ENCODE assay signal across 12 mouse cellular contexts in the genomic region with DNA sequence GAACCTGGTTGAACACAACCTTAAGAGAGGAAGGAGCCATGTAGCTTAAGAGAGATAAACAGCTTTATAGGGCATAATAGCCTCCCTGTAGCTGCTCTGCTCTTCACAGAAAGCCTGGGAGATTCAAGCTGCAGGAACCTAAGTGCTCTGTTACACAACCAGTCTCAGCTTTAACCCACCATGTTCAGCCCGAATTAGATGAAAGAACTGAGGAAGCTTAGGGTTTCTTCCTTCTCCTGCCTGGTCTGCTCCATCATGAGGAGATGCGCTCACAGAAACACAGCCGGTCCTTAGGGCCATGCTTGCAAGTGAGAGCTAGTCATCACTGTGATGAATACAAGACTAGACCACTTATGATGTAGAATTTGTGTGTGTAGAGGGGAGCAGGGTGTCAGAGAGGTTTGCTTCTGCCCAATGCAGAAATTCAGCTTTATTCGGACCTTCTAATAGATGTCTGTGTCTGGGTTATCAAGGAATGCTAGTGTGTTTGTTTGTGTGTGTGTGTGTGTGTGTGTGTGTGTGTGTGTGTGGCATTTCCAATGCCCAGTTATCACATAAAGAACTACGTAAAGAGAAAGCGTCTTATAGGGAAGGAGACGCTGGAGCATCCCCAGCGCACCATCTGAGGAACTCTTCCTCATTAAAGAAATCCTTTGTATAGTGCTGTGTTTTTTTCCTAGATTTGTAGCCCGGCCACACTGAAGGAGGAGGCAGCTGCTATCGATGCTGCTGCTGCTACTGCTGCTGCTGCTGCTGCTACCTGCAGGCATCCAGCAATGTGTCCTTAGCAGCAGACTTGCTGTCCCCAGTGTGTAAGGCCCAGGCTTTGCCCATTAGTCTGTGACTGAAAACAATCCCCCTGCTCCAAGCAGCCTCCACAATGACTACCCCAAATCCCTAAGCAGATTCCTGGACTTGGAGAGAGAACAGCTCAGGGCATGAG. TPM values are rescaled to one million over a fixed set of nuclear protein-coding genes. Genes with fewer than 3 reads are reported as not detected.
DNase-seq lines count a peak whose midpoint lies in the region; ATAC-seq and TF ChIP-seq lines count a peak whose summit lies in the region.
"Had no signal": no experiment of that assay in that cellular context is flagged by ENCODE, and none has a peak within 500 bp of the region (broad histone marks: within the 10 kb centered on the region; RNA-seq: fewer than 3 reads in every experiment).

No protein-coding gene starts in this region.

- intact Hi-C loops in heart, postnatal 25 days (cut with DNase I) = loop anchor here (5.0 kb wide), 2 partner anchors 639 to 734 kb away; a partner anchor contains a TSS

- no peaks in the 10 kb centered on the region for H3K9me3 ChIP-seq in heart, embryonic 13.5 days
- no peaks in the 10 kb centered on the region for H3K9me3 ChIP-seq in midbrain, embryonic 10.5 days (replicated peaks)
- no peaks in the 10 kb centered on the region for H3K9me3 ChIP-seq in midbrain, postnatal 0 days (ENCODE audit: low read length)
- no peaks in the 10 kb centered on the region for H3K9me3 ChIP-seq in midbrain, embryonic 11.5 days (ENCODE audit: control insufficient read depth, low read length)
- H3K9me3 ChIP-seq: liver, embryonic 13.5 days had no signal

- no peak for DNase-seq in heart, postnatal 25 days (ENCODE audit: low spot score)
- DNase-seq in midbrain, embryonic 10.5 days (ENCODE audit: low spot score) = peak; percentile 60
- no peak for DNase-seq in midbrain, postnatal 0 days (ENCODE audit: low spot score)
- DNase-seq in midbrain, embryonic 11.5 days (ENCODE audit: low spot score, missing footprints) = peak; percentile 95
- DNase-seq in thymus, adult 2 months = no peak
- DNase-seq in lung, postnatal 14 days = no peak
- DNase-seq: liver, embryonic 13.5 days had no signal

- 55% methylated on average over 10 of the region's 10 CpGs for WGBS in heart, embryonic 13.5 days
- WGBS in midbrain, embryonic 10.5 days = 24% methylated on average over 10 of the region's 10 CpGs
- 52% methylated on average over 10 of the region's 10 CpGs for whole genome bisulfite sequencing in midbrain, postnatal 0 days
- 19% methylated on average over 10 of the region's 10 CpGs for WGBS in midbrain, embryonic 11.5 days
- 91% methylated on average over 10 of the region's 10 CpGs for WGBS in thymus, adult 2 months

- no peaks in the 10 kb centered on the region for H3K36me3 ChIP-seq in heart, embryonic 13.5 days
- no peaks in the 10 kb centered on the region for H3K36me3 ChIP-seq in midbrain, embryonic 10.5 days
- H3K36me3 ChIP-seq in midbrain, postnatal 0 days (ENCODE audit: insufficient read depth, low read length) = no peaks in the 10 kb centered on the region
- H3K36me3 ChIP-seq in midbrain, embryonic 11.5 days (ENCODE audit: control insufficient read depth, insufficient read depth, low read length) = no peaks in the 10 kb centered on the region
- H3K36me3 ChIP-seq in thymus, adult 2 months (ENCODE audit: control insufficient read depth, insufficient read depth, low read length) = no peaks in the 10 kb centered on the region
- H3K36me3 ChIP-seq: liver, embryonic 13.5 days had no signal

- peaks cover 48% of the 10 kb centered on the region for H3K4me1 ChIP-seq in heart, embryonic 13.5 days
- H3K4me1 ChIP-seq in midbrain, embryonic 10.5 days = peaks cover 91% of the 10 kb centered on the region
- peaks cover 10% of the 10 kb centered on the region; the same call in 1 of the 2 replicates for H3K4me1 ChIP-seq in midbrain, postnatal 0 days (ENCODE audit: insufficient read depth, low read length)
- H3K4me1 ChIP-seq in midbrain, embryonic 11.5 days (ENCODE audit: control insufficient read depth, insufficient read depth, low read length) = peaks cover 48% of the 10 kb centered on the region
- peaks cover 4% of the 10 kb centered on the region; the same call in 1 of the 2 replicates for H3K4me1 ChIP-seq in thymus, adult 2 months (replicated peaks; ENCODE audit: control insufficient read depth, insufficient read depth, low read length)

- H3K9ac ChIP-seq in heart, embryonic 13.5 days = 0 out of 2 replicates have a peak overlapping the region, but pooled peaks have one; percentile 19
- no peak overlapping the region for H3K9ac ChIP-seq in midbrain, postnatal 0 days (replicated peaks; ENCODE audit: low read length, poor library complexity, severe bottlenecking)
- peak overlapping the region; percentile 98 for H3K9ac ChIP-seq in midbrain, embryonic 11.5 days (ENCODE audit: low read length)
- H3K9ac ChIP-seq: liver, embryonic 13.5 days had no signal

- H3K4me3 ChIP-seq in heart, embryonic 13.5 days = no peak overlapping the region
- H3K4me3 ChIP-seq in midbrain, embryonic 10.5 days = peak overlapping the region; percentile 86
- H3K4me3 ChIP-seq in midbrain, postnatal 0 days (ENCODE audit: low read depth, low read length) = no peak overlapping the region
- peak overlapping the region; percentile 6; the same call in 1 of the 2 replicates for H3K4me3 ChIP-seq in midbrain, embryonic 11.5 days (ENCODE audit: low read depth, low read length)
- H3K4me3 ChIP-seq in thymus, adult 2 months (ENCODE audit: control insufficient read depth, insufficient read depth, low read length) = no peak overlapping the region
- H3K4me3 ChIP-seq: liver, embryonic 13.5 days had no signal

- TF ChIP-seq CTCF in midbrain, postnatal 0 days (IDR thresholded peaks at IDR 0.05) = no peak
- no peak for TF ChIP-seq CTCF in thymus, adult 2 months (IDR thresholded peaks at IDR 0.05; ENCODE audit: borderline replicate concordance, control insufficient read depth, extremely low read depth, insufficient read depth, low read length, poor library complexity)

- no peaks in the 10 kb centered on the region for H3K27me3 ChIP-seq in heart, embryonic 13.5 days (replicated peaks)
- H3K27me3 ChIP-seq in midbrain, embryonic 10.5 days (ENCODE audit: low read depth, poor library complexity, severe bottlenecking) = no peaks in the 10 kb centered on the region
- no peaks in the 10 kb centered on the region for H3K27me3 ChIP-seq in midbrain, postnatal 0 days (ENCODE audit: insufficient read depth, low read length)
- H3K27me3 ChIP-seq in midbrain, embryonic 11.5 days (ENCODE audit: control insufficient read depth, insufficient read depth, low read length) = no peaks in the 10 kb centered on the region
- peaks cover 12% of the 10 kb centered on the region for H3K27me3 ChIP-seq in thymus, adult 2 months (ENCODE audit: control insufficient read depth, insufficient read depth, low read length)

- no peak for ATAC-seq in heart, embryonic 13.5 days (ENCODE audit: extremely low read depth, insufficient number of reproducible peaks, low FRiP score, low TSS enrichment)
- no peak for ATAC-seq in midbrain, postnatal 0 days (ENCODE audit: low FRiP score)
- ATAC-seq in midbrain, embryonic 11.5 days (ENCODE audit: low FRiP score) = peak; percentile 45
- ATAC-seq in cerebellum, adult (ENCODE audit: insufficient number of reproducible peaks, low FRiP score, low TSS enrichment) = no peak
- ATAC-seq: intestine, postnatal 0 days had no signal

- TF ChIP-seq POLR2A in thymus, adult 2 months (IDR thresholded peaks at IDR 0.05; ENCODE audit: control insufficient read depth, extremely low read depth, insufficient read depth, low read length, poor library complexity) = no peak

- H3K4me2 ChIP-seq in heart, embryonic 13.5 days = peak overlapping the region; percentile 99
- H3K4me2 ChIP-seq in midbrain, postnatal 0 days (ENCODE audit: low read depth, low read length, poor library complexity, severe bottlenecking) = no peak overlapping the region
- H3K4me2 ChIP-seq in midbrain, embryonic 11.5 days = peak overlapping the region; percentile 99
- H3K4me2 ChIP-seq: liver, embryonic 13.5 days had no signal

- no peak overlapping the region for H3K27ac ChIP-seq in heart, embryonic 13.5 days (replicated peaks)
- H3K27ac ChIP-seq in midbrain, embryonic 10.5 days (replicated peaks) = peak overlapping the region; percentile 100
- H3K27ac ChIP-seq in midbrain, postnatal 0 days (ENCODE audit: low read depth, low read length) = no peak overlapping the region
- peak overlapping the region; percentile 85 for H3K27ac ChIP-seq in midbrain, embryonic 11.5 days (ENCODE audit: low read depth, low read length)
- no peak overlapping the region for H3K27ac ChIP-seq in thymus, adult 2 months (ENCODE audit: control insufficient read depth, insufficient read depth, low read length)
- H3K27ac ChIP-seq: liver, embryonic 13.5 days; stomach, postnatal 0 days had no signal

RNA-seq across cellular contexts. Expression of a gene that starts 4.1 kb away (rescaled TPM):
- polyA plus RNA-seq in heart, embryonic 13.5 days (2015; fragmentation: Nextera tagmentation; extraction: Ambion mirVana) = 11.3 and 12.0 TPM in 2 replicates
- 1 to 10 TPM; 3.5 to 3.8 TPM for total RNA-seq in heart, postnatal 25 days (2021)
- 25.0 and 25.1 TPM in 2 replicates for polyA plus RNA-seq in midbrain, embryonic 10.5 days (2016; fragmentation: Nextera tagmentation; extraction: Ambion mirVana)
- 2.4 and 3.6 TPM in 2 replicates for total RNA-seq in midbrain, postnatal 0 days (2014; rRNA removed)
- polyA plus RNA-seq in midbrain, postnatal 0 days (2015; fragmentation: Nextera tagmentation; extraction: Ambion mirVana) = 9.7 and 10.3 TPM in 2 replicates
- 10.5 and 11.6 TPM in 2 replicates for polyA plus RNA-seq in midbrain, embryonic 11.5 days (2014; fragmentation: Nextera tagmentation; extraction: Ambion mirVana)
- polyA plus RNA-seq in thymus, adult 2 months (2012; rRNA removed) = 0.37 and 0.75 TPM in 2 replicates

RNA-seq across cellular contexts. Expression of a gene that starts 15.4 kb away (rescaled TPM):
- 5.5 and 6.6 TPM in 2 replicates for polyA plus RNA-seq in heart, embryonic 13.5 days (2015; fragmentation: Nextera tagmentation; extraction: Ambion mirVana)
- total RNA-seq in heart, postnatal 25 days (2021) = 1 to 10 TPM; 3.3 to 4.0 TPM
- polyA plus RNA-seq in midbrain, embryonic 10.5 days (2016; fragmentation: Nextera tagmentation; extraction: Ambion mirVana) = 19.3 and 22.7 TPM in 2 replicates
- 12.1 and 12.4 TPM in 2 replicates for total RNA-seq in midbrain, postnatal 0 days (2014; rRNA removed)
- 3.5 and 4.3 TPM in 2 replicates for polyA plus RNA-seq in midbrain, postnatal 0 days (2015; fragmentation: Nextera tagmentation; extraction: Ambion mirVana)
- polyA plus RNA-seq in midbrain, embryonic 11.5 days (2014; fragmentation: Nextera tagmentation; extraction: Ambion mirVana) = 22.9 and 23.4 TPM in 2 replicates
- polyA plus RNA-seq in thymus, adult 2 months (2012; rRNA removed) = 0.38 and 0.41 TPM in 2 replicates

RNA-seq across cellular contexts. Expression of a gene that starts 21.6 kb away (rescaled TPM):
- polyA plus RNA-seq in heart, embryonic 13.5 days (2015; fragmentation: Nextera tagmentation; extraction: Ambion mirVana) = 32.5 and 42.5 TPM in 2 replicates
- 10 to 100 TPM; 32.6 to 35.1 TPM for total RNA-seq in heart, postnatal 25 days (2021)
- polyA plus RNA-seq in midbrain, embryonic 10.5 days (2016; fragmentation: Nextera tagmentation; extraction: Ambion mirVana) = 66.9 and 71.0 TPM in 2 replicates
- total RNA-seq in midbrain, postnatal 0 days (2014; rRNA removed) = 22.7 and 96.5 TPM in 2 replicates
- polyA plus RNA-seq in midbrain, postnatal 0 days (2015; fragmentation: Nextera tagmentation; extraction: Ambion mirVana) = 23.9 and 28.9 TPM in 2 replicates
- polyA plus RNA-seq in midbrain, embryonic 11.5 days (2014; fragmentation: Nextera tagmentation; extraction: Ambion mirVana) = 54.1 and 57.2 TPM in 2 replicates
- 75.4 and 90.3 TPM in 2 replicates for polyA plus RNA-seq in thymus, adult 2 months (2012; rRNA removed)

RNA-seq across cellular contexts. Expression of a gene that starts 36.7 kb away (rescaled TPM):
- not detected in 2 replicates for polyA plus RNA-seq in heart, embryonic 13.5 days (2015; fragmentation: Nextera tagmentation; extraction: Ambion mirVana)
- total RNA-seq in heart, postnatal 25 days (2021) = not detected
- not detected in 2 replicates for polyA plus RNA-seq in midbrain, embryonic 10.5 days (2016; fragmentation: Nextera tagmentation; extraction: Ambion mirVana)
- not detected in 2 replicates for total RNA-seq in midbrain, postnatal 0 days (2014; rRNA removed)
- not detected in 2 replicates for polyA plus RNA-seq in midbrain, postnatal 0 days (2015; fragmentation: Nextera tagmentation; extraction: Ambion mirVana)
- not detected in 2 replicates for polyA plus RNA-seq in midbrain, embryonic 11.5 days (2014; fragmentation: Nextera tagmentation; extraction: Ambion mirVana)
- polyA plus RNA-seq in thymus, adult 2 months (2012; rRNA removed) = not detected in 2 replicates
- total RNA-seq: left cerebral cortex, adult 18-20 months had no signal
- polyA plus RNA-seq: intestine, postnatal 0 days; liver, embryonic 13.5 days; stomach, postnatal 0 days had no signal

Comparison
In these comparisons a context has a peak if more than half of its experiments do, and no peak if none do; other contexts are left out.
1. H3K27ac ChIP-seq: peak in midbrain, embryonic 10.5 days (single experiment) and midbrain, embryonic 11.5 days (single experiment); none in heart, embryonic 13.5 days (single experiment), midbrain, postnatal 0 days (single experiment) and thymus, adult 2 months (single experiment).
2. H3K4me3 ChIP-seq: peak in midbrain, embryonic 10.5 days (single experiment) and midbrain, embryonic 11.5 days (single experiment); none in heart, embryonic 13.5 days (single experiment), midbrain, postnatal 0 days (single experiment) and thymus, adult 2 months (single experiment).
3. DNase-seq: peak in midbrain, embryonic 10.5 days (single experiment) and midbrain, embryonic 11.5 days (single experiment); none in heart, postnatal 25 days (single experiment), midbrain, postnatal 0 days (single experiment), thymus, adult 2 months (single experiment) and lung, postnatal 14 days (single experiment).